Mouse (Mus musculus) layer of hippocampus, adult 11-12 months (tissue): ENCODE results near the gene Praf2.

Source experiments
- DNase-seq: peaks from one replicate; pipeline ENCODE4 v3.0.0; 2022; ENCODE audit warnings: low spot score

The Praf2 gene

GRCm38 (mm10) chrX:7778450-7779244, 50.4 kb downstream of the Praf2 start:
- no peak for DNase-seq

DNA sequence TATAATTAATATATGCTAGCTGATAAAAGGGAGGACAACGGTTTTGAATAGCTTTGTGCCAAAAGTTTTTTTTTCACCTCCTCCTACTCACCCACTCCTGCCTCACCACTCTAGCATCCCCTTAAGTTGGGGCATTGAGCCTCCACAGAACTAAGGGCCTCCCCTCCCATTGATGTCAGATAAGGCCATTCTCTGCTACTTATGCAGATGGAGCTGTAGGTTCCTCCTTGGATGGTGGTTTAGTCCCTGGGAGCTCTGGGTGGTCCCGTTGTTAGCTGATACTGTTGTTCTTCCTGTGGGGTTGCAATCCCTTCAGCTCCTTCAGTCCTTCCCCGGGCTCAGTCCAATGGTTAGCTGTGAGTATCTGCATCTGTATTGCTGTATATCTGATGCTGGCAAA, 51.1 kb downstream of the Praf2 start:
- DNase-seq, result no peak
